Comparison of ENCODE assay signal across 17 mouse cellular contexts in the genomic region with DNA sequence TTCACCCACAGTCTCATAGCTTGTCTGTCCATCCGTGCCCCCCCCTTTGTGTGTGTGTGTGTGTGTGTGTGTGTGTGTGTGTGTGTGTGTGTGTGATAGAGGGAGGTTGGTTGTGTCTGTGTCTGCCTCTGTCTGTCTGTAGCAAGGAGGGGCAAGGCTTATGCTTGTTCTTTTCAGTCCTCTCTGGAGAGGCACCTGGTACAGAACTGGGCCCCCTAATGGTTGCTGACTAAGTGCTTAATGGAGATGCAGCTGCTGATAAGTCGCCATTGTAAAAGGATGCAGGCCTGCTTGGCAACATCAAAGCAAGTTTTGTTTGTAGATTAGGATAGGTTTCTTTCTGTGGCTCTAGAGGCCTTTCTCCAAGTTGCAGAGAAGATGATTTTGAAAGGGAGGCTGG.
DNase-seq lines count a peak whose midpoint lies in the region; ATAC-seq and TF ChIP-seq lines count a peak whose summit lies in the region.
"Had no signal": no experiment of that assay in that cellular context is flagged by ENCODE, and none has a peak within 500 bp of the region (broad histone marks: within the 10 kb centered on the region; RNA-seq: fewer than 3 reads in every experiment).

No protein-coding gene starts in this region.

- no peaks in the 10 kb centered on the region for H3K36me3 ChIP-seq in hindbrain, embryonic 10.5 days
- H3K36me3 ChIP-seq in hindbrain, embryonic 16.5 days (ENCODE audit: control insufficient read depth, insufficient read depth, low read length), result no peaks in the 10 kb centered on the region
- no peaks in the 10 kb centered on the region for H3K36me3 ChIP-seq in forebrain, embryonic 12.5 days (replicated peaks)
- H3K36me3 ChIP-seq in midbrain, embryonic 12.5 days, result no peaks in the 10 kb centered on the region
- H3K36me3 ChIP-seq: hindbrain, embryonic 15.5 days had no signal

- no peak for TF ChIP-seq POLR2A in brain, embryonic 14.5 days (IDR thresholded peaks at IDR 0.05; ENCODE audit: borderline replicate concordance, extremely low read depth, insufficient read depth, insufficient read length, poor library complexity, severe bottlenecking)

- 9% methylated on average over 2 of the region's 2 CpGs for WGBS in hindbrain, embryonic 10.5 days
- 23% methylated on average over 2 of the region's 2 CpGs for WGBS in hindbrain, embryonic 16.5 days
- WGBS in forebrain, embryonic 12.5 days, result 12% methylated on average over 2 of the region's 2 CpGs
- 0% methylated on average over 2 of the region's 2 CpGs for WGBS in midbrain, embryonic 12.5 days

- no peaks in the 10 kb centered on the region for H3K27me3 ChIP-seq in hindbrain, embryonic 10.5 days (ENCODE audit: insufficient read depth, poor library complexity, severe bottlenecking)
- no peaks in the 10 kb centered on the region for H3K27me3 ChIP-seq in hindbrain, embryonic 16.5 days (replicated peaks; ENCODE audit: control insufficient read depth, insufficient read depth, low read length)
- no peaks in the 10 kb centered on the region for H3K27me3 ChIP-seq in forebrain, embryonic 12.5 days
- H3K27me3 ChIP-seq in midbrain, embryonic 12.5 days, result no peaks in the 10 kb centered on the region
- H3K27me3 ChIP-seq: hindbrain, embryonic 15.5 days; Patski had no signal

- no peak for TF ChIP-seq CTCF in brain, embryonic 14.5 days (IDR thresholded peaks at IDR 0.05; ENCODE audit: borderline replicate concordance, extremely low read depth, insufficient read depth, insufficient read length)

- no peak overlapping the region for H3K4me3 ChIP-seq in hindbrain, embryonic 10.5 days
- no peak overlapping the region for H3K4me3 ChIP-seq in hindbrain, embryonic 16.5 days (ENCODE audit: low read length)
- H3K4me3 ChIP-seq in forebrain, embryonic 12.5 days (replicated peaks), result no peak overlapping the region
- H3K4me3 ChIP-seq in midbrain, embryonic 12.5 days, result no peak overlapping the region
- H3K4me3 ChIP-seq: erythroblast, embryonic 14.5 days; hindbrain, embryonic 15.5 days had no signal

- no peak for DNase-seq in hindbrain, embryonic 10.5 days (ENCODE audit: low spot score)
- peak; percentile 73 for DNase-seq in brain, embryonic 14.5 days (ENCODE audit: low read depth)
- DNase-seq in adrenal gland, adult 8-10 months, result no peak
- DNase-seq in T-cell, adult 2 months (ENCODE audit: low spot score), result no peak
- DNase-seq in layer of hippocampus, adult 9-10 months (ENCODE audit: low spot score), result no peak
- DNase-seq: adrenal gland, postnatal 36 days; cerebellum, postnatal 14 days; gastrocnemius, postnatal 10 days; liver, postnatal 0 days; thymus, postnatal 14 days had no signal

- H3K4me1 ChIP-seq in hindbrain, embryonic 10.5 days (replicated peaks), result peaks cover 65% of the 10 kb centered on the region
- peaks cover 7% of the 10 kb centered on the region for H3K4me1 ChIP-seq in hindbrain, embryonic 16.5 days (ENCODE audit: control insufficient read depth, insufficient read depth, low read depth, low read length)
- peaks cover 37% of the 10 kb centered on the region for H3K4me1 ChIP-seq in forebrain, embryonic 12.5 days
- H3K4me1 ChIP-seq in midbrain, embryonic 12.5 days, result peaks cover 29% of the 10 kb centered on the region

- H3K4me2 ChIP-seq in hindbrain, embryonic 16.5 days (ENCODE audit: low read length), result no peak overlapping the region
- 0 out of 2 replicates have a peak overlapping the region, but pooled peaks have one; percentile 19 for H3K4me2 ChIP-seq in forebrain, embryonic 12.5 days
- H3K4me2 ChIP-seq in midbrain, embryonic 12.5 days (replicated peaks), result no peak overlapping the region; the same call in 1 of the 2 replicates
- H3K4me2 ChIP-seq: hindbrain, embryonic 15.5 days had no signal

- no peak overlapping the region for H3K9ac ChIP-seq in hindbrain, embryonic 16.5 days (ENCODE audit: low read depth, low read length)
- H3K9ac ChIP-seq in forebrain, embryonic 12.5 days, result 0 out of 2 replicates have a peak overlapping the region, but pooled peaks have one; percentile 22
- no peak overlapping the region for H3K9ac ChIP-seq in midbrain, embryonic 12.5 days (replicated peaks)
- H3K9ac ChIP-seq: hindbrain, embryonic 15.5 days; liver, postnatal 0 days had no signal

- peak overlapping the region; percentile 72 for H3K27ac ChIP-seq in hindbrain, embryonic 10.5 days
- H3K27ac ChIP-seq in hindbrain, embryonic 16.5 days (ENCODE audit: low read depth, low read length), result no peak overlapping the region
- H3K27ac ChIP-seq in forebrain, embryonic 12.5 days, result peak overlapping the region; percentile 72
- H3K27ac ChIP-seq in midbrain, embryonic 12.5 days (replicated peaks), result peak overlapping the region; percentile 67
- H3K27ac ChIP-seq: hindbrain, embryonic 15.5 days had no signal

- H3K9me3 ChIP-seq in hindbrain, embryonic 10.5 days, result no peaks in the 10 kb centered on the region
- H3K9me3 ChIP-seq in hindbrain, embryonic 16.5 days (ENCODE audit: control insufficient read depth, low read length), result no peaks in the 10 kb centered on the region
- H3K9me3 ChIP-seq in forebrain, embryonic 12.5 days, result no peaks in the 10 kb centered on the region
- H3K9me3 ChIP-seq in midbrain, embryonic 12.5 days, result no peaks in the 10 kb centered on the region
- H3K9me3 ChIP-seq: hindbrain, embryonic 15.5 days had no signal

- no peak for ATAC-seq in hindbrain, embryonic 16.5 days
- 0 out of 2 replicates have a peak, but pooled peaks have one; percentile 32 for ATAC-seq in forebrain, embryonic 12.5 days (ENCODE audit: low FRiP score)
- peak; percentile 38; the same call in 1 of the 2 replicates for ATAC-seq in midbrain, embryonic 12.5 days (ENCODE audit: low FRiP score, low read depth)
- ATAC-seq: CD4-positive, CD25-positive, alpha-beta regulatory T cell, adult 4 months; liver, postnatal 0 days; Patski had no signal
